Mouse (Mus musculus) brain, embryonic 14.5 days (tissue): ENCODE measurements around the gene Ccdc6.

Source experiments
- CTCF ChIP-seq: fragments of 200-500 bp; IDR thresholded peaks from 2 replicates; pipeline ENCODE4 v1.5.1; 2012; ENCODE audit warnings: inconsistent platforms, mild to moderate bottlenecking, moderate library complexity, borderline replicate concordance; ENCODE audit not compliant: insufficient read depth, insufficient read length; ENCODE audit errors: extremely low read depth
- POLR2A ChIP-seq: fragments of 200-500 bp; IDR thresholded peaks from 2 replicates; pipeline ENCODE4 v1.6.1; 2012; ENCODE audit warnings: mild to moderate bottlenecking, inconsistent platforms, borderline replicate concordance; ENCODE audit not compliant: poor library complexity, insufficient read depth, insufficient read length, severe bottlenecking; ENCODE audit errors: extremely low read depth

GRCm38 (mm10) chr10:70166427-70166826 is 69.5 kb downstream of the Ccdc6 start:
- no peak for TF ChIP-seq POLR2A
- TF ChIP-seq CTCF: no peak
